Mouse (Mus musculus) heart, postnatal 0 days (tissue): ENCODE measurements around the gene Cxcl17. TPM values are rescaled to one million over a fixed set of nuclear protein-coding genes. Genes with fewer than 3 reads are reported as not detected.
A peak's percentile ranks its signal among the peaks of the same experiment; 100 is the strongest.
"Not testable (repeated sequence)": the region's sequence is repeated elsewhere in the genome, so short reads cannot be mapped to it uniquely, and the experiment has no call there.

Experiments used
- ATAC-seq: fragments of 200-750 bp; cut with Nextera tagmentation; 2 replicates; pipeline ENCODE4 v1.8.0; 2017; ENCODE audit warnings: low read depth, moderate number of reproducible peaks, moderate library complexity; ENCODE audit not compliant: insufficient read depth
- DNase-seq: peaks from one replicate; pipeline ENCODE4 v3.0.0-alpha.2; 2016; ENCODE audit warnings: low spot score
- H3K27ac ChIP-seq: fragments of 300-500 bp; sonication (generic); 2 replicates; pipeline ENCODE4 v1.5.1; 2014; ENCODE audit warnings: low read depth, mild to moderate bottlenecking
- H3K27me3 ChIP-seq: fragments of 300-500 bp; sonication (generic); 2 replicates; pipeline ENCODE4 v1.6.1; 2014; ENCODE audit warnings: low read length, mixed read lengths; ENCODE audit not compliant: control insufficient read depth, insufficient read depth
- H3K36me3 ChIP-seq: fragments of 300-500 bp; sonication (generic); replicated peaks from 2 replicates; pipeline ENCODE4 v1.6.1; 2014; ENCODE audit warnings: low read length, mixed read lengths; ENCODE audit not compliant: control insufficient read depth, insufficient read depth
- H3K4me1 ChIP-seq: fragments of 300-500 bp; sonication (generic); 2 replicates; pipeline ENCODE4 v1.6.1; 2014; ENCODE audit warnings: antibody characterized with exemption; ENCODE audit not compliant: control insufficient read depth, insufficient read depth
- H3K4me2 ChIP-seq: fragments of 300-500 bp; sonication (generic); 2 replicates; pipeline ENCODE4 v1.6.1; 2014; ENCODE audit warnings: low read depth, mild to moderate bottlenecking, low read length, moderate library complexity
- H3K4me3 ChIP-seq: fragments of 300-500 bp; sonication (generic); 2 replicates; pipeline ENCODE4 v1.5.1; 2014; ENCODE audit warnings: low read depth, low read length
- H3K9ac ChIP-seq: fragments of 300-500 bp; sonication (generic); replicated peaks from 2 replicates; pipeline ENCODE4 v1.6.1; 2014; ENCODE audit warnings: low read depth, low read length, mixed read lengths
- H3K9me3 ChIP-seq: fragments of 300-500 bp; sonication (generic); replicated peaks from 2 replicates; pipeline ENCODE4 v1.6.1; 2016; ENCODE audit warnings: low read length; ENCODE audit not compliant: control insufficient read depth
- CTCF ChIP-seq: IDR thresholded peaks from 2 replicates; pipeline ENCODE4 v1.5.1; 2016; ENCODE audit warnings: antibody characterized with exemption, control low read depth, low read depth
- EP300 ChIP-seq: IDR thresholded peaks from 2 replicates; pipeline ENCODE4 v1.6.1; 2016; ENCODE audit warnings: antibody characterized with exemption, low read depth
- WGBS: fragments of 180-500 bp; shearing (Covaris S2); extraction: QIAGEN DNeasy Blood & Tissue Kit; methylation state at CpG from one replicate; pipeline ENCODE4 v1.1.7; 2014; 5-methylcytosine and 5-hydroxymethylcytosine counted together
- polyA plus RNA-seq: library from polyadenylated mRNA; unstranded; fragments of >200 nt; fragmentation: Nextera tagmentation; extraction: Ambion mirVana; gene quantifications from 2 replicates; pipeline ENCODE4 v1.2.1, GENCODE M21; 2015
- total RNA-seq: library from RNA; depleted of rRNA; stranded (reverse); fragments of >200 nt; gene quantifications from 2 replicates; pipeline ENCODE4 v1.2.3, GENCODE M21; 2014; ENCODE audit warnings: low replicate concordance; rRNA removed

The Cxcl17 gene
- total RNA-seq (not detected in 2 replicates), polyA plus RNA-seq (0.42 and 1.1 TPM in 2 replicates)

GRCm38 (mm10) chr7:25412833-25413441, at the start of gene Cxcl17:
Gene Cxcl17 (minus strand): TSS chr7:25412886.
- Histone ChIP-seq H3K9me3 (no peaks in the 10 kb centered on the region), H3K4me1 (no peaks in the 10 kb centered on the region), H3K36me3 (no peaks in the 10 kb centered on the region), H3K27ac (peak within 1 kb of the TSS; percentile 22; the same call in 1 of the 2 replicates), H3K27me3 (no peaks in the 10 kb centered on the region), H3K9ac (no peak within 1 kb of the TSS), H3K4me3 (no peak within 1 kb of the TSS), H3K4me2 (no peak within 1 kb of the TSS)
- ATAC-seq (no peak), DNase-seq (peak; percentile 27)
- no peak for TF ChIP-seq CTCF
- no peak for TF ChIP-seq EP300
- 30% methylated on average over 7 of the region's 7 CpGs for WGBS

GRCm38 (mm10) chr7:25462033-25462337, 49.3 kb upstream of the Cxcl17 start:
- not testable (repeated sequence) for H3K4me1 ChIP-seq, H3K27ac ChIP-seq, H3K27me3 ChIP-seq, H3K4me2 ChIP-seq, H3K4me3 ChIP-seq, H3K36me3 ChIP-seq, ATAC-seq, H3K9me3 ChIP-seq, H3K9ac ChIP-seq, DNase-seq
- WGBS = no CpG with 5 or more reads among the region's 1 CpGs

DNA sequence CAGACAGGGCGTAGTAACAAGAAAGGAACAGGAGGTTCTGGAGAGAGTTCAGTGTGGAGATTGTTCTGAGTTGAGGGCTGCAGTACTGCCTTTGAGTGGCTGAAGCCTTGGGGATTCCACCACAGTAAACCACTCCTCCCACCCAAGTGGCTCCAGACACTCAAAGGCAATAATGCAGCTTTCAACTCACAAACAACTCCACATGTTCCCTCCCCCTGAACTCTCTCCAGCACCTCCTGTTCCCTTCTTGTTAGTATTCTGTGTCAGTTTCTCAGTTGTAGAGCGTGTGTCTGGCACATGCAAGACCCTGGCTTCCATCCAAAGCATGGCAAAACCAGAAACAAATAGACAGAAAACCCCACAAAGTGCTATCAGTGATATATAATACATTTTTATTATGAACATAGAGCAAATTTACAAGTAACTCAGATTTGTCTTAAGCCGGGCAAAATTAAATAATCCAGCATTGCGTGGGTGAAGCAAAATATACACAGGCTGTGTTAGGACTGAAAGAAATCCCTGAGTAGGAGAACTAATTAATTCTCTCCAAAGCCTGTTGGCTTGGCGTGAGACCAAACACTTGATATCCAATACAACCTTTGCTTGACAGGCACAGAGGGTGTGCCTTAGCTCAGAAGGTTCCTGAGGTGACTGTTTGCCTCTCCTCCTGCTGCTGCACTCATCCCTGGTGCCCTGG, 48.8 kb upstream of the Cxcl17 start:
- not testable (repeated sequence) for DNase-seq, H3K4me1 ChIP-seq
- WGBS = 69% methylated on average over 4 of the region's 5 CpGs

GRCm38 (mm10) chr7:25452103-25452502, 39.4 kb upstream of the Cxcl17 start:
- H3K4me1 ChIP-seq = no peaks in the 10 kb centered on the region
- TF ChIP-seq CTCF = no peak
- H3K9ac ChIP-seq = no peak overlapping the region
- DNase-seq = no peak
- 74% methylated on average over 3 of the region's 3 CpGs for WGBS
- H3K4me2 ChIP-seq = no peak overlapping the region
- H3K9me3 ChIP-seq = no peaks in the 10 kb centered on the region
- H3K36me3 ChIP-seq = no peaks in the 10 kb centered on the region
- no peaks in the 10 kb centered on the region for H3K27me3 ChIP-seq
- H3K4me3 ChIP-seq = no peak overlapping the region
- no peak for ATAC-seq
- no peak overlapping the region for H3K27ac ChIP-seq

More for the DNA sequence above, 48.8 kb upstream of the Cxcl17 start:
- H3K27me3 ChIP-seq, H3K9ac ChIP-seq, H3K36me3 ChIP-seq, H3K9me3 ChIP-seq, ATAC-seq, H3K27ac ChIP-seq, H3K4me3 ChIP-seq, H3K4me2 ChIP-seq: not testable (repeated sequence)

GRCm38 (mm10) chr7:25449913-25450890, 37.5 kb upstream of the Cxcl17 start:
- H3K27ac ChIP-seq = no peak overlapping the region
- H3K9me3 ChIP-seq = no peaks in the 10 kb centered on the region
- no peak for ATAC-seq
- WGBS = 35% methylated on average over 9 of the region's 9 CpGs
- no peak for DNase-seq
- no peak overlapping the region for H3K4me2 ChIP-seq
- no peaks in the 10 kb centered on the region for H3K36me3 ChIP-seq
- H3K9ac ChIP-seq = no peak overlapping the region
- H3K4me3 ChIP-seq = no peak overlapping the region
- TF ChIP-seq CTCF (no peak), EP300 (no peak)
- no peaks in the 10 kb centered on the region for H3K27me3 ChIP-seq
- H3K4me1 ChIP-seq = no peaks in the 10 kb centered on the region
